Mouse (Mus musculus) lung, postnatal 0 days (tissue): Measurements from ENCODE around the gene Gm20388.

Source experiments
- CTCF ChIP-seq: IDR thresholded peaks from 2 replicates; pipeline ENCODE4 v1.5.1; 2016; ENCODE audit warnings: antibody characterized with exemption, mild to moderate bottlenecking
- EP300 ChIP-seq: IDR thresholded peaks from 2 replicates; pipeline ENCODE4 v1.6.1; 2016; ENCODE audit warnings: antibody characterized with exemption, mild to moderate bottlenecking, control low read depth

DNA sequence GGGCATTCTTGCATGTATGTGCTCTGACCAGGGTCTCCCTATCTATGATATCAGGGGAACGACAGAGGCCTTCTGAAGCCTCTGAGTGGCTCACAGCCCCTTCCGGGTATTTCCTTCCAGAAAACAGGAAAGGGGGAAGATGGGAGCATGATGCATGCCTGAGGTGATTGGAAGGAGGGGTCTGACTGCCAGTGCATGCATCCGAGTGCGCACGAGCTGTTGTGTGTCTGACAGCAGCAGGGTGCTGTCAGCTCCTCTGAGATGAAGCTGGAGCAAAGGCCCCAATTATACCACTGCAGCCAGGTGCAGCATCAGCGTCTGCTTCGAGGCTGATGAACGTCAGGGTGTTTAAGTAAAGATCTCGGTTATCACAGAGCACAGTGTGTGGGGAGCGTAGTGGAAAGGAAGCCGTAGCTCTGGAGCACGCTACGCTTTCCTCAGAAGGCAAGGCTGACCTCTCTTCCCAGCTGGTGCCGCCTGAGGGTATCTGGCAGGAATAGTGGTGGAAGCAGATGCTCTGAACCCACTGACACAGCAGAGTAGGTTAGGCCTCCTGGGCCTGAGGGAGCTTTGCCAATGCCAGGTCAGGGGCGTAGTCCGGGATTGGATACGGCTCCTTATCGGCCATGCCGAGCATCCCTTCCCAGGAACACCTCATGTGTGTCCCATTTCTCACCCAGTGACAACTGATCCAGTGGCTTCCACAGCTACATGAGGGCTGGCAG lies 2683.3 kb downstream of the Gm20388 start:
- no peak for TF ChIP-seq EP300
- TF ChIP-seq CTCF = no peak
